Mouse (Mus musculus) heart, embryonic 12.5 days (tissue): ENCODE results near the gene Ssxb1. TPM values are rescaled to one million over a fixed set of nuclear protein-coding genes. Genes with fewer than 3 reads are reported as not detected.
"Not testable (repeated sequence)": the region's sequence is repeated elsewhere in the genome, so short reads cannot be mapped to it uniquely, and the experiment has no call there.

ENCODE experiments used
- ATAC-seq: fragments of 200-750 bp; cut with Nextera tagmentation; 2 replicates; pipeline ENCODE4 v1.8.0; 2017; ENCODE audit warnings: moderate TSS enrichment, moderate library complexity; ENCODE audit not compliant: insufficient number of reproducible peaks, low FRiP score
- H3K27ac ChIP-seq: fragments of 300-500 bp; sonication (generic); 2 replicates; pipeline ENCODE4 v1.5.1; 2016; ENCODE audit warnings: mild to moderate bottlenecking, moderate library complexity; ENCODE audit not compliant: poor library complexity, severe bottlenecking
- H3K27me3 ChIP-seq: fragments of 300-500 bp; sonication (generic); replicated peaks from 2 replicates; pipeline ENCODE4 v1.6.1; 2016; ENCODE audit warnings: mild to moderate bottlenecking, moderate library complexity
- H3K36me3 ChIP-seq: fragments of 300-500 bp; sonication (generic); 2 replicates; pipeline ENCODE4 v1.6.1; 2016; ENCODE audit warnings: mild to moderate bottlenecking, moderate library complexity
- H3K4me1 ChIP-seq: fragments of 300-500 bp; sonication (generic); replicated peaks from 2 replicates; pipeline ENCODE4 v1.6.1; 2016; ENCODE audit warnings: mild to moderate bottlenecking
- H3K4me2 ChIP-seq: fragments of 300-500 bp; sonication (generic); 2 replicates; pipeline ENCODE4 v1.6.1; 2016; ENCODE audit warnings: mild to moderate bottlenecking, moderate library complexity
- H3K4me3 ChIP-seq: fragments of 300-500 bp; sonication (generic); 2 replicates; pipeline ENCODE4 v1.5.1; 2016; ENCODE audit warnings: mild to moderate bottlenecking
- H3K9ac ChIP-seq: fragments of 300-500 bp; sonication (generic); 2 replicates; pipeline ENCODE4 v1.6.1; 2016; ENCODE audit warnings: mild to moderate bottlenecking, moderate library complexity
- H3K9me3 ChIP-seq: fragments of 300-500 bp; sonication (generic); replicated peaks from 2 replicates; pipeline ENCODE4 v1.6.1; 2016; ENCODE audit warnings: mild to moderate bottlenecking, moderate library complexity
- WGBS: fragments of 180-500 bp; shearing (Covaris S2); methylation state at CpG from one replicate; pipeline ENCODE4 v1.1.7; 2016; 5-methylcytosine and 5-hydroxymethylcytosine counted together
- polyA plus RNA-seq: library from polyadenylated mRNA; unstranded; fragments of >200 nt; fragmentation: Nextera tagmentation; extraction: Ambion mirVana; gene quantifications from 2 replicates; pipeline ENCODE4 v1.2.1, GENCODE M21; 2016

Ssxb1 gene
- not detected in 2 replicates for polyA plus RNA-seq

DNA sequence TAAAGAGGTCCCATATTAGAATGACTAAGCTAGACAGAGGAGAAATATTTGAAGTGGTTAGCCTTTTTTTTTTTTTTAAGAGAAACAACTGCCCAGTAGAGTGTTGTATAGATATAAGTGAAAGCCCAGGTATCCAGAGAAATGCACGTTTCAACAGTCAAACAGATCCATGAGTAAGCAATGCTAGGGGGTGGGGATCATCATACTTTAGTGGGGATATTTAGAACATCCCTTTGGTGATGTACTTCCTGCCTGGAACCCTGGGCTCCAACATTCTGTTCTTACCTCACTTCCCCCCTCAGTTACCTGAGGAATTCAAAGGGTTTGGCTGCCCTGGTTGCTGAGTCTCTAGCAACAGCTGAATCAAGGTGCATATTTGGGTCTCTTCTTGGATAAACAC lies at the start of gene Ssxb1:
Gene Ssxb1, plus strand, starts transcription at position 301 of the 400 bp plus-strand sequence.
- H3K4me2 ChIP-seq, H3K4me3 ChIP-seq, H3K9ac ChIP-seq, H3K27me3 ChIP-seq, ATAC-seq, H3K4me1 ChIP-seq, H3K27ac ChIP-seq, H3K9me3 ChIP-seq, H3K36me3 ChIP-seq: not testable (repeated sequence)
- WGBS: 20% methylated on average over 1 of the region's 1 CpGs

GRCm38 (mm10) chrX:8366678-8367077 lies 46.4 kb upstream of the Ssxb1 start, which contains the start of gene Ssxb9:
Ssxb9 (plus strand) TSS chrX:8366978.
- not testable (repeated sequence) for H3K9me3 ChIP-seq, H3K36me3 ChIP-seq, H3K4me1 ChIP-seq, H3K4me2 ChIP-seq, H3K27ac ChIP-seq, H3K4me3 ChIP-seq, ATAC-seq, H3K9ac ChIP-seq, H3K27me3 ChIP-seq
- WGBS: 29% methylated on average over 1 of the region's 1 CpGs

DNA sequence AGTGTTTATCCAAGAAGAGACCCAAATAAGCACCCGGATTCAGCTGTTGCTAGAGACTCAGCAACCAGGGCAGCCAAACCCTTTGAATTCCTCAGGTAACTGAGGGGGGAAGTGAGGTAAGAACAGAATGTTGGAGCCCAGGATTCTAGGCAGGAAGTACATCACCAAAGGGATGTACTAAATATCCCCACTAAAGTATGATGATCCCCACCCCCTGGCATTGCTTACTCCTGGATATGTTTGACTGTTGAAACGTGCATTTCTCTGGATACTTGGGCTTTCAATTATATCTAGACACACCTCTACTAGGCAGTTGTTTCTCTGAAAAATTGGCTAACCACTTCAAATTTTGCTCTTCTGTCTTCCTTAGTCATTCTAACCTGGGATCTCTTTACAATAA lies 48.5 kb downstream of the Ssxb1 start, which contains the start of gene Ssxb2:
Gene Ssxb2, minus strand, starts transcription at position 101 of the 400 bp plus-strand sequence.
- not testable (repeated sequence) for H3K9ac ChIP-seq, H3K36me3 ChIP-seq, ATAC-seq, H3K27ac ChIP-seq, H3K27me3 ChIP-seq, H3K4me1 ChIP-seq, H3K4me2 ChIP-seq, H3K4me3 ChIP-seq
- peaks cover 21% of the 10 kb centered on the region; the same call in 1 of the 2 replicates for H3K9me3 ChIP-seq
- WGBS: 59% methylated on average over 2 of the region's 2 CpGs

Other genes starting within 250 kb of the Ssxb1 start
- 9.2 and 11.1 TPM in 2 replicates for gene Tbc1d25, start 237.1 kb upstream of the Ssxb1 start, polyA plus RNA-seq
- gene Ebp, start 219.8 kb upstream of the Ssxb1 start, polyA plus RNA-seq: 23.0 and 24.5 TPM in 2 replicates
- 3.0 and 4.3 TPM in 2 replicates for gene Porcn, start 206.8 kb upstream of the Ssxb1 start, polyA plus RNA-seq
- gene Ftsj1, start 160.9 kb upstream of the Ssxb1 start, polyA plus RNA-seq: 24.7 and 24.8 TPM in 2 replicates
- gene Slc38a5, start 142.2 kb upstream of the Ssxb1 start, polyA plus RNA-seq: 14.6 and 16.4 TPM in 2 replicates
- gene Ssxb10, start 85.9 kb upstream of the Ssxb1 start, polyA plus RNA-seq: not detected in 2 replicates
- not detected in 2 replicates for gene Ssxb9, start 46.3 kb upstream of the Ssxb1 start, polyA plus RNA-seq
- not detected in 2 replicates for gene Ssxb2, start 48.4 kb downstream of the Ssxb1 start, polyA plus RNA-seq
- gene Gm14459, start 111.6 kb downstream of the Ssxb1 start, polyA plus RNA-seq: not detected in 2 replicates
- gene Ssxb6, start 134.9 kb downstream of the Ssxb1 start, polyA plus RNA-seq: not detected in 2 replicates
- not detected in 2 replicates for gene Ssxb3, start 178.5 kb downstream of the Ssxb1 start, polyA plus RNA-seq